Mouse (Mus musculus): ENCODE results near the gene Rpp25.

DNA sequence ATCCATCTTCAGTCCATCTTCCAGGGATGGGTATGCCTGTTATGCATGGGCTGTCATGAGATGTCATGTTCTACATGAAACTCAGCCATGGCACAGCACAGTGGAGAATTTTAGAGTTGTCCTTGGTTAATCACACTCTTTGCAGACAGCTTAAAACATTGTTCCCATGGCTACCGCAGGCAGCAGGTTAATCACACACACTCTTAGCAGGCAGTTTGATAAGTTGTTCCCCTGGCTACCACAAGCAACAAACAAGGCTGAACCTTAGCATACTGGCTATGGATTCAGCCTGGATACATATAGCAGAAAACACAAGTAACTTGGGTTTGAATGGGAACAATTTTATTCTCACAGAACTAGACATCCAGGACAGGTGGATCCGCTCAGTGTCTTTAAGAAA is 10.3 kb upstream of the Rpp25 start:
- no peak for TF ChIP-seq POLR2A (IDR thresholded peaks at IDR 0.05; ENCODE audit: insufficient read depth, low read length)
- no peak for TF ChIP-seq CTCF (IDR thresholded peaks at IDR 0.05; ENCODE audit: low read depth, low read length)
